25 mouse cellular contexts compared by ENCODE assay signal in genomic region chr12:79604850-79605249, GRCm38 (mm10).
DNase-seq lines count a peak whose midpoint lies in the region; ATAC-seq and TF ChIP-seq lines count a peak whose summit lies in the region.
"Had no signal": no experiment of that assay in that cellular context is flagged by ENCODE, and none has a peak within 500 bp of the region (broad histone marks: within the 10 kb centered on the region; RNA-seq: fewer than 3 reads in every experiment).

No protein-coding gene starts in this region.

- no peak for TF ChIP-seq CTCF in bone marrow, adult 2 months (IDR thresholded peaks at IDR 0.05; ENCODE audit: control insufficient read depth, insufficient read depth, low read length)

- no peak for TF ChIP-seq POLR2A in bone marrow, adult 2 months (IDR thresholded peaks at IDR 0.05; ENCODE audit: borderline replicate concordance, control insufficient read depth, low read depth, low read length)

- DNase-seq in liver, embryonic 13.5 days = peak; percentile 42
- DNase-seq in midbrain, embryonic 11.5 days (ENCODE audit: low spot score, missing footprints) = no peak
- no peak for DNase-seq in lung, postnatal 4 days
- no peak for DNase-seq in testis, postnatal 10 days (ENCODE audit: low spot score)
- DNase-seq: cerebellum, adult 11 months; cerebellum, adult 9-10 months; cerebellum, postnatal 36 days; heart, adult 2 months; heart, postnatal 4 days; kidney, adult 9 months; kidney, postnatal 10 days; spleen, adult 18-20 months had no signal

- peak overlapping the region; percentile 40 for H3K4me2 ChIP-seq in liver, embryonic 13.5 days
- no peak overlapping the region for H3K4me2 ChIP-seq in midbrain, embryonic 11.5 days
- H3K4me2 ChIP-seq: heart, embryonic 12.5 days; hindbrain, embryonic 13.5 days; lung, embryonic 15.5 days; midbrain, embryonic 15.5 days had no signal

- no peaks in the 10 kb centered on the region for H3K9me3 ChIP-seq in liver, embryonic 13.5 days (replicated peaks)
- no peaks in the 10 kb centered on the region for H3K9me3 ChIP-seq in midbrain, embryonic 11.5 days (ENCODE audit: control insufficient read depth, low read length)
- H3K9me3 ChIP-seq: forebrain, embryonic 10.5 days; heart, embryonic 12.5 days; hindbrain, embryonic 13.5 days; lung, embryonic 15.5 days; megakaryocyte, embryonic 14.5 days; midbrain, embryonic 15.5 days had no signal

- H3K4me3 ChIP-seq in bone marrow, adult 2 months (replicated peaks; ENCODE audit: control insufficient read depth, low read depth, low read length) = no peak overlapping the region
- H3K4me3 ChIP-seq in liver, embryonic 13.5 days (replicated peaks) = no peak overlapping the region
- H3K4me3 ChIP-seq in midbrain, embryonic 11.5 days (ENCODE audit: low read depth, low read length) = no peak overlapping the region
- H3K4me3 ChIP-seq: forebrain, embryonic 10.5 days; heart, adult 2 months; heart, embryonic 12.5 days; hindbrain, embryonic 13.5 days; left cerebral cortex, adult 2 months; lung, embryonic 15.5 days; megakaryocyte, embryonic 14.5 days; midbrain, embryonic 15.5 days had no signal

- H3K27me3 ChIP-seq in liver, embryonic 13.5 days = no peaks in the 10 kb centered on the region
- no peaks in the 10 kb centered on the region for H3K27me3 ChIP-seq in midbrain, embryonic 11.5 days (ENCODE audit: control insufficient read depth, insufficient read depth, low read length)
- H3K27me3 ChIP-seq: heart, embryonic 12.5 days; lung, embryonic 15.5 days; megakaryocyte, embryonic 14.5 days; midbrain, embryonic 15.5 days had no signal

- peak; percentile 76 for ATAC-seq in erythroid progenitor cell, adult 5-6 weeks (replicated peaks; ENCODE audit: low FRiP score, poor library complexity, severe bottlenecking)
- peak; percentile 95 for ATAC-seq in liver, embryonic 13.5 days (ENCODE audit: low read depth)
- peak; percentile 61 for ATAC-seq in megakaryocyte progenitor cell, adult 5-6 weeks (replicated peaks; ENCODE audit: poor library complexity)
- no peak for ATAC-seq in midbrain, embryonic 11.5 days (ENCODE audit: low FRiP score)
- ATAC-seq: CD4-positive, CD25-positive, alpha-beta regulatory T cell, adult 4 months; forebrain, embryonic 16.5 days; intestine, postnatal 0 days; midbrain, embryonic 15.5 days had no signal

- peak overlapping the region; percentile 42; the same call in 1 of the 2 replicates for H3K9ac ChIP-seq in liver, embryonic 13.5 days
- no peak overlapping the region for H3K9ac ChIP-seq in midbrain, embryonic 11.5 days (ENCODE audit: low read length)
- H3K9ac ChIP-seq: heart, embryonic 12.5 days; hindbrain, embryonic 13.5 days; lung, embryonic 15.5 days; midbrain, embryonic 15.5 days had no signal

- 59% methylated on average over 2 of the region's 2 CpGs for WGBS in bone marrow, adult 2 months
- 24% methylated on average over 2 of the region's 2 CpGs for WGBS in liver, embryonic 13.5 days (ENCODE audit: insufficient replicate concordance)
- WGBS in midbrain, embryonic 11.5 days = 90% methylated on average over 2 of the region's 2 CpGs

- no peaks in the 10 kb centered on the region; the same call in 1 of the 2 replicates for H3K4me1 ChIP-seq in bone marrow, adult 2 months (ENCODE audit: control insufficient read depth, insufficient read depth, low read length)
- peaks cover 61% of the 10 kb centered on the region for H3K4me1 ChIP-seq in liver, embryonic 13.5 days (replicated peaks)
- peaks cover 16% of the 10 kb centered on the region for H3K4me1 ChIP-seq in midbrain, embryonic 11.5 days (ENCODE audit: control insufficient read depth, insufficient read depth, low read length)

- no peaks in the 10 kb centered on the region for H3K36me3 ChIP-seq in liver, embryonic 13.5 days
- no peaks in the 10 kb centered on the region for H3K36me3 ChIP-seq in midbrain, embryonic 11.5 days (ENCODE audit: control insufficient read depth, insufficient read depth, low read length)
- H3K36me3 ChIP-seq: forebrain, embryonic 10.5 days; heart, embryonic 12.5 days; hindbrain, embryonic 13.5 days; lung, embryonic 15.5 days; midbrain, embryonic 15.5 days had no signal

- peak overlapping the region; percentile 34; the same call in 1 of the 2 replicates for H3K27ac ChIP-seq in bone marrow, adult 2 months (ENCODE audit: control insufficient read depth, insufficient read depth, low read depth, low read length, poor library complexity)
- peak overlapping the region; percentile 88 for H3K27ac ChIP-seq in liver, embryonic 13.5 days
- H3K27ac ChIP-seq in midbrain, embryonic 11.5 days (ENCODE audit: low read depth, low read length) = no peak overlapping the region
- H3K27ac ChIP-seq: forebrain, embryonic 10.5 days; heart, adult 2 months; hindbrain, embryonic 13.5 days; left cerebral cortex, adult 2 months; lung, embryonic 15.5 days; midbrain, embryonic 15.5 days had no signal
